Mouse (Mus musculus) limb, embryonic 10.5 days (tissue): Measurements from ENCODE around the gene Lhfp. TPM values are rescaled to one million over a fixed set of nuclear protein-coding genes. Genes with fewer than 3 reads are reported as not detected.
"Not testable (repeated sequence)": the region's sequence is repeated elsewhere in the genome, so short reads cannot be mapped to it uniquely, and the experiment has no call there.

Experiments used
- DNase-seq: peaks from one replicate; pipeline ENCODE4 v3.0.0-alpha.2; 2017; ENCODE audit warnings: low spot score
- H3K27ac ChIP-seq: fragments of 300-500 bp; sonication (generic); 2 replicates; pipeline ENCODE4 v1.5.1; 2016; ENCODE audit warnings: mild to moderate bottlenecking
- H3K27me3 ChIP-seq: fragments of 300-500 bp; sonication (generic); 2 replicates; pipeline ENCODE4 v1.6.1; 2016; ENCODE audit warnings: low read depth, mild to moderate bottlenecking; ENCODE audit not compliant: poor library complexity, severe bottlenecking
- H3K36me3 ChIP-seq: fragments of 300-500 bp; sonication (generic); 2 replicates; pipeline ENCODE4 v1.6.1; 2016; ENCODE audit warnings: mild to moderate bottlenecking, moderate library complexity
- H3K4me1 ChIP-seq: fragments of 300-500 bp; sonication (generic); 2 replicates; pipeline ENCODE4 v1.6.1; 2016
- H3K4me3 ChIP-seq: fragments of 300-500 bp; sonication (generic); 2 replicates; pipeline ENCODE4 v1.5.1; 2016; ENCODE audit warnings: mild to moderate bottlenecking, moderate library complexity
- H3K9me3 ChIP-seq: fragments of 300-500 bp; sonication (generic); replicated peaks from 2 replicates; pipeline ENCODE4 v1.6.1; 2016; ENCODE audit warnings: mild to moderate bottlenecking
- WGBS: fragments of 180-500 bp; shearing (Covaris S2); methylation state at CpG from one replicate; pipeline ENCODE4 v1.1.7; 2016; 5-methylcytosine and 5-hydroxymethylcytosine counted together
- polyA plus RNA-seq: library from polyadenylated mRNA; unstranded; fragments of >200 nt; fragmentation: Nextera tagmentation; extraction: Ambion mirVana; gene quantifications from 2 replicates; pipeline ENCODE4 v1.2.1, GENCODE M21; 2016

Lhfp gene
- polyA plus RNA-seq, 1 experiment from 2014 or later, result 90.1 TPM

GRCm38 (mm10) chr3:53112048-53112447 is 70.7 kb downstream of the Lhfp start:
- Histone ChIP-seq H3K36me3 (peaks cover 20% of the 10 kb centered on the region), H3K4me1 (peaks cover 36% of the 10 kb centered on the region), H3K4me3 (no peak overlapping the region), H3K9me3 (no peaks in the 10 kb centered on the region), H3K27me3 (no peaks in the 10 kb centered on the region), H3K27ac (no peak overlapping the region)
- WGBS, result 93% methylated on average over 7 of the region's 7 CpGs
- no peak for DNase-seq

- not testable (repeated sequence) for H3K4me3 ChIP-seq, H3K36me3 ChIP-seq, H3K9me3 ChIP-seq, H3K4me1 ChIP-seq, DNase-seq, H3K27ac ChIP-seq, H3K27me3 ChIP-seq
- WGBS, result 55% methylated on average over 6 of the region's 9 CpGs
Measured at GRCm38 (mm10) chr3:53118755-53119154, 77.4 kb downstream of the Lhfp start.

- 92% methylated on average over 6 of the region's 6 CpGs for WGBS
- no peak for DNase-seq
- Histone ChIP-seq H3K27ac (no peak overlapping the region), H3K36me3 (0 out of 2 replicates have a peak, but pooled peaks cover 2% of the 10 kb centered on the region), H3K27me3 (no peaks in the 10 kb centered on the region), H3K4me3 (no peak overlapping the region), H3K9me3 (no peaks in the 10 kb centered on the region), H3K4me1 (no peaks in the 10 kb centered on the region)
Measured at GRCm38 (mm10) chr3:53119978-53120377, 78.7 kb downstream of the Lhfp start.

GRCm38 (mm10) chr3:53125495-53125894 is 84.2 kb downstream of the Lhfp start:
- WGBS, result 55% methylated on average over 8 of the region's 8 CpGs
- no peak for DNase-seq
- H3K9me3 ChIP-seq, result no peaks in the 10 kb centered on the region

GRCm38 (mm10) chr3:53138785-53139184 is 97.5 kb downstream of the Lhfp start:
- Histone ChIP-seq H3K4me3 (no peak overlapping the region), H3K27ac (no peak overlapping the region), H3K27me3 (no peaks in the 10 kb centered on the region), H3K36me3 (no peaks in the 10 kb centered on the region), H3K9me3 (no peaks in the 10 kb centered on the region), H3K4me1 (peaks cover 13% of the 10 kb centered on the region)
- 95% methylated on average over 2 of the region's 2 CpGs for WGBS
- no peak for DNase-seq

More at GRCm38 (mm10) chr3:53125495-53125894, 84.2 kb downstream of the Lhfp start:
- H3K27ac ChIP-seq, result no peak overlapping the region
- no peaks in the 10 kb centered on the region for H3K27me3 ChIP-seq
- 0 out of 2 replicates have a peak, but pooled peaks cover 5% of the 10 kb centered on the region for H3K4me1 ChIP-seq
- H3K4me3 ChIP-seq, result no peak overlapping the region
- 0 out of 2 replicates have a peak, but pooled peaks cover 2% of the 10 kb centered on the region for H3K36me3 ChIP-seq

- H3K9me3 ChIP-seq, result no peaks in the 10 kb centered on the region
- H3K27me3 ChIP-seq, result no peaks in the 10 kb centered on the region
- H3K4me3 ChIP-seq, result no peak overlapping the region
- no peak overlapping the region for H3K27ac ChIP-seq
- no peaks in the 10 kb centered on the region for H3K36me3 ChIP-seq
- no peak for DNase-seq
- peaks cover 13% of the 10 kb centered on the region for H3K4me1 ChIP-seq
Measured at GRCm38 (mm10) chr3:53139205-53139604, 97.9 kb downstream of the Lhfp start.

- Histone ChIP-seq H3K27ac (no peak overlapping the region), H3K9me3 (no peaks in the 10 kb centered on the region), H3K27me3 (no peaks in the 10 kb centered on the region), H3K36me3 (no peaks in the 10 kb centered on the region), H3K4me1 (peaks cover 13% of the 10 kb centered on the region), H3K4me3 (no peak overlapping the region)
- 89% methylated on average over 5 of the region's 5 CpGs for WGBS
- DNase-seq, result no peak
Measured at GRCm38 (mm10) chr3:53139642-53140041, 98.3 kb downstream of the Lhfp start.

- WGBS, result 86% methylated on average over 9 of the region's 9 CpGs
Measured at GRCm38 (mm10) chr3:53142528-53142927, 101.2 kb downstream of the Lhfp start.

GRCm38 (mm10) chr3:53145526-53145925 is 104.2 kb downstream of the Lhfp start:
- Histone ChIP-seq H3K4me1 (peaks cover 9% of the 10 kb centered on the region), H3K4me3 (no peak overlapping the region), H3K27me3 (no peaks in the 10 kb centered on the region), H3K27ac (no peak overlapping the region), H3K9me3 (no peaks in the 10 kb centered on the region), H3K36me3 (no peaks in the 10 kb centered on the region)
- WGBS, result 71% methylated on average over 2 of the region's 2 CpGs
- DNase-seq, result no peak

More at GRCm38 (mm10) chr3:53142528-53142927, 101.2 kb downstream of the Lhfp start:
- Histone ChIP-seq H3K9me3 (no peaks in the 10 kb centered on the region), H3K27ac (no peak overlapping the region), H3K4me3 (no peak overlapping the region), H3K36me3 (no peaks in the 10 kb centered on the region), H3K27me3 (no peaks in the 10 kb centered on the region), H3K4me1 (peaks cover 13% of the 10 kb centered on the region)
- no peak for DNase-seq

GRCm38 (mm10) chr3:53145946-53146345 is 104.6 kb downstream of the Lhfp start:
- H3K27me3 ChIP-seq, result no peaks in the 10 kb centered on the region
- no peak overlapping the region for H3K27ac ChIP-seq
- DNase-seq, result no peak
- no peaks in the 10 kb centered on the region for H3K9me3 ChIP-seq
- 88% methylated on average over 5 of the region's 5 CpGs for WGBS
- no peak overlapping the region for H3K4me3 ChIP-seq
- H3K36me3 ChIP-seq, result no peaks in the 10 kb centered on the region
- peaks cover 9% of the 10 kb centered on the region for H3K4me1 ChIP-seq

GRCm38 (mm10) chr3:53147001-53147400 is 105.7 kb downstream of the Lhfp start:
- Histone ChIP-seq H3K9me3 (no peaks in the 10 kb centered on the region), H3K27me3 (no peaks in the 10 kb centered on the region), H3K27ac (no peak overlapping the region), H3K4me3 (no peak overlapping the region), H3K36me3 (no peaks in the 10 kb centered on the region), H3K4me1 (peaks cover 9% of the 10 kb centered on the region)
- DNase-seq, result no peak
- WGBS, result 88% methylated on average over 5 of the region's 5 CpGs

- peaks cover 4% of the 10 kb centered on the region; the same call in 1 of the 2 replicates for H3K36me3 ChIP-seq
- H3K4me3 ChIP-seq, result no peak overlapping the region
- no peak overlapping the region for H3K27ac ChIP-seq
- 91% methylated on average over 3 of the region's 3 CpGs for WGBS
- no peaks in the 10 kb centered on the region for H3K27me3 ChIP-seq
- DNase-seq, result no peak
- no peaks in the 10 kb centered on the region for H3K9me3 ChIP-seq
- no peaks in the 10 kb centered on the region for H3K4me1 ChIP-seq
Measured at GRCm38 (mm10) chr3:53148751-53149150, 107.4 kb downstream of the Lhfp start.

- no peak overlapping the region for H3K27ac ChIP-seq
- no peak overlapping the region for H3K4me3 ChIP-seq
- peaks cover 4% of the 10 kb centered on the region; the same call in 1 of the 2 replicates for H3K36me3 ChIP-seq
- H3K4me1 ChIP-seq, result no peaks in the 10 kb centered on the region
- no peak for DNase-seq
- no peaks in the 10 kb centered on the region for H3K27me3 ChIP-seq
- WGBS, result 94% methylated on average over 7 of the region's 7 CpGs
- H3K9me3 ChIP-seq, result no peaks in the 10 kb centered on the region
Measured at GRCm38 (mm10) chr3:53149625-53150320, 108.4 kb downstream of the Lhfp start.
